Mouse (Mus musculus) lung, adult 2 months (tissue): Measurements from ENCODE around the gene Irx3.

Experiments
- CTCF ChIP-seq: fragments of 200-500 bp; IDR thresholded peaks from 2 replicates; pipeline ENCODE4 v1.5.1; 2011; ENCODE audit warnings: mild to moderate bottlenecking, low read length, control low read depth; ENCODE audit not compliant: insufficient read depth
- POLR2A ChIP-seq: fragments of 200-500 bp; IDR thresholded peaks from 2 replicates; pipeline ENCODE4 v1.6.1; 2011; ENCODE audit warnings: low read depth, mild to moderate bottlenecking, control low read depth, low read length, borderline replicate concordance; ENCODE audit errors: extremely low read depth

DNA sequence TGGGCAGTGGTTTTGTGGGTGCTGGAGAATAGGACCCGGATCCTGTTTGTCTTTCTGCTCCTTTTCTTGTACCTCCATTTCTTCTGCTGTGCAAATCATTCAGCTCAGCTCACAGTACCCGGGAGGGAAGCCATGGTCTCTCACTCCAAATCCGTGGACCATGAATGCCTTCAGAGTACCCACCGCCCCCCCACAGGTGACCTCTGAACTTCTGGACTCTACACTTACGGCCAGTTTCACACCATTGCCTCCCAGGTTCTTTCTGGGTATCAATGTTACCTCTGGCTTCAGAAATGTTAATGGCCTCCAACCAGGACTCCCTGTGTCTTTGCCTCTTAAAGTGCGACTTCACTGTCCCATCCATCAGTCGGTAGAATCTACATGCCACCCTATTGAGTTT lies 46.3 kb downstream of the Irx3 start:
- no peak for TF ChIP-seq CTCF
- TF ChIP-seq POLR2A: no peak
